Mouse (Mus musculus) thymus, adult 2 months (tissue): ENCODE data around the gene Ppm1h. TPM values are rescaled to one million over a fixed set of nuclear protein-coding genes. Genes with fewer than 3 reads are reported as not detected.

Experiments used
- DNase-seq: peaks from one replicate; pipeline ENCODE4 v3.0.0; 2021
- H3K27ac ChIP-seq: fragments of 200-500 bp; 2 replicates; pipeline ENCODE4 v1.5.1; 2012; ENCODE audit warnings: low read length, control low read depth; ENCODE audit not compliant: control insufficient read depth, insufficient read depth
- H3K27me3 ChIP-seq: fragments of 200-500 bp; 2 replicates; pipeline ENCODE4 v1.6.1; 2012; ENCODE audit warnings: mild to moderate bottlenecking, low read length, moderate library complexity, mixed read lengths; ENCODE audit not compliant: control insufficient read depth, insufficient read depth
- H3K36me3 ChIP-seq: fragments of 200-500 bp; 2 replicates; pipeline ENCODE4 v1.6.1; 2012; ENCODE audit warnings: mild to moderate bottlenecking, low read length, moderate library complexity; ENCODE audit not compliant: control insufficient read depth, insufficient read depth
- H3K4me1 ChIP-seq: fragments of 200-500 bp; replicated peaks from 2 replicates; pipeline ENCODE4 v1.6.1; 2012; ENCODE audit warnings: low read length; ENCODE audit not compliant: control insufficient read depth, insufficient read depth
- H3K4me3 ChIP-seq: fragments of 200-500 bp; 2 replicates; pipeline ENCODE4 v1.5.1; 2012; ENCODE audit warnings: mild to moderate bottlenecking, low read length, control low read depth, moderate library complexity; ENCODE audit not compliant: control insufficient read depth, insufficient read depth
- CTCF ChIP-seq: fragments of 200-500 bp; IDR thresholded peaks from 2 replicates; pipeline ENCODE4 v1.5.1; 2012; ENCODE audit warnings: mild to moderate bottlenecking, control low read depth, low read length, moderate library complexity, borderline replicate concordance; ENCODE audit not compliant: control insufficient read depth, poor library complexity, insufficient read depth; ENCODE audit errors: extremely low read depth
- POLR2A ChIP-seq: fragments of 200-500 bp; IDR thresholded peaks from 2 replicates; pipeline ENCODE4 v1.6.1; 2012; ENCODE audit warnings: mild to moderate bottlenecking, low read length, control low read depth, moderate library complexity; ENCODE audit not compliant: control insufficient read depth, poor library complexity, insufficient read depth; ENCODE audit errors: extremely low read depth
- WGBS: fragments of 180-500 bp; shearing (Covaris S2); methylation state at CpG from one replicate; pipeline ENCODE4 v1.1.7; 2018; 5-methylcytosine and 5-hydroxymethylcytosine counted together
- polyA plus RNA-seq: library from polyadenylated mRNA; depleted of rRNA; stranded (reverse); fragments of >200 nt; gene quantifications from 2 replicates; pipeline ENCODE4 v1.2.3, GENCODE M21; 2012

Ppm1h gene
- polyA plus RNA-seq, 1 experiment: 61.7 TPM

- no peaks in the 10 kb centered on the region for H3K27me3 ChIP-seq
- peak; percentile 21 for DNase-seq
- no peak for TF ChIP-seq CTCF
- TF ChIP-seq POLR2A: no peak
- H3K36me3 ChIP-seq: peaks cover 36% of the 10 kb centered on the region
- no peak overlapping the region for H3K4me3 ChIP-seq
- H3K4me1 ChIP-seq: peaks cover 10% of the 10 kb centered on the region
- 93% methylated on average over 9 of the region's 9 CpGs for WGBS
- no peak overlapping the region for H3K27ac ChIP-seq
These were observed 231.0 kb downstream of the Ppm1h start for GRCm38 (mm10) chr10:122909406-122910032.

- Histone ChIP-seq H3K27ac (no peak overlapping the region), H3K4me3 (no peak overlapping the region), H3K27me3 (no peaks in the 10 kb centered on the region), H3K36me3 (peaks cover 26% of the 10 kb centered on the region), H3K4me1 (peaks cover 16% of the 10 kb centered on the region)
- TF ChIP-seq POLR2A (no peak), CTCF (no peak)
- no peak for DNase-seq
- WGBS: 94% methylated on average over 8 of the region's 8 CpGs
These were observed 232.2 kb downstream of the Ppm1h start for GRCm38 (mm10) chr10:122910798-122911225.

GRCm38 (mm10) chr10:122911668-122912067 is 233.1 kb downstream of the Ppm1h start:
- Histone ChIP-seq H3K27ac (no peak overlapping the region), H3K36me3 (peaks cover 21% of the 10 kb centered on the region), H3K4me1 (peaks cover 20% of the 10 kb centered on the region), H3K4me3 (no peak overlapping the region), H3K27me3 (no peaks in the 10 kb centered on the region)
- 91% methylated on average over 8 of the region's 8 CpGs for whole genome bisulfite sequencing
- no peak for DNase-seq
- TF ChIP-seq POLR2A: no peak
- no peak for TF ChIP-seq CTCF

GRCm38 (mm10) chr10:122912086-122912690 is 233.6 kb downstream of the Ppm1h start:
- no peaks in the 10 kb centered on the region for H3K27me3 ChIP-seq
- no peak overlapping the region for H3K4me3 ChIP-seq
- DNase-seq: no peak
- H3K4me1 ChIP-seq: peaks cover 20% of the 10 kb centered on the region
- TF ChIP-seq CTCF (no peak), POLR2A (no peak)
- 75% methylated on average over 12 of the region's 12 CpGs for WGBS
- H3K36me3 ChIP-seq: peaks cover 19% of the 10 kb centered on the region
- H3K27ac ChIP-seq: 0 out of 2 replicates have a peak overlapping the region, but pooled peaks have one; percentile 27

GRCm38 (mm10) chr10:122912701-122913368 is 234.3 kb downstream of the Ppm1h start:
- Histone ChIP-seq H3K4me3 (no peak overlapping the region), H3K27ac (peak overlapping the region; percentile 49; the same call in 1 of the 2 replicates), H3K4me1 (peaks cover 24% of the 10 kb centered on the region), H3K27me3 (no peaks in the 10 kb centered on the region), H3K36me3 (peaks cover 16% of the 10 kb centered on the region)
- WGBS: 54% methylated on average over 19 of the region's 19 CpGs
- no peak for TF ChIP-seq POLR2A
- no peak for TF ChIP-seq CTCF
- peak; percentile 18 for DNase-seq

- TF ChIP-seq POLR2A (no peak), CTCF (no peak)
- H3K27ac ChIP-seq: peak overlapping the region; percentile 49; the same call in 1 of the 2 replicates
- WGBS: 85% methylated on average over 11 of the region's 11 CpGs
- no peaks in the 10 kb centered on the region for H3K27me3 ChIP-seq
- peaks cover 17% of the 10 kb centered on the region for H3K36me3 ChIP-seq
- DNase-seq: no peak
- peaks cover 24% of the 10 kb centered on the region for H3K4me1 ChIP-seq
- H3K4me3 ChIP-seq: no peak overlapping the region
These were observed 234.8 kb downstream of the Ppm1h start for GRCm38 (mm10) chr10:122913393-122913792.
